Mouse (Mus musculus) liver, adult 2 months (tissue): ENCODE measurements around the gene Nfic. TPM values are rescaled to one million over a fixed set of nuclear protein-coding genes. Genes with fewer than 3 reads are reported as not detected.

Source experiments
- DNase-seq: peaks from one replicate; pipeline ENCODE4 v3.0.0-alpha.2; 2011; ENCODE audit warnings: low read depth, low spot score; ENCODE audit errors: extremely low read depth
- H3K27ac ChIP-seq: fragments of 200-500 bp; replicated peaks from 2 replicates; pipeline ENCODE4 v1.5.1; 2012; ENCODE audit warnings: low read depth, mild to moderate bottlenecking, control low read depth, inconsistent platforms, low read length; ENCODE audit not compliant: insufficient read depth
- H3K27me3 ChIP-seq: fragments of 200-500 bp; 2 replicates; pipeline ENCODE4 v1.6.1; 2012; ENCODE audit warnings: mild to moderate bottlenecking, moderate library complexity, low read length, inconsistent platforms; ENCODE audit not compliant: control insufficient read depth, insufficient read depth
- H3K36me3 ChIP-seq: fragments of 200-500 bp; 2 replicates; pipeline ENCODE4 v1.6.1; 2012; ENCODE audit warnings: low read length, inconsistent platforms; ENCODE audit not compliant: control insufficient read depth, insufficient read depth
- H3K4me1 ChIP-seq: fragments of 200-500 bp; 2 replicates; pipeline ENCODE4 v1.6.1; 2011; ENCODE audit warnings: low read length; ENCODE audit not compliant: control insufficient read depth, insufficient read depth
- H3K4me3 ChIP-seq: fragments of 200-500 bp; 2 replicates; pipeline ENCODE4 v1.5.1; 2011; ENCODE audit warnings: low read depth, mild to moderate bottlenecking, control low read depth, low read length, moderate library complexity; ENCODE audit not compliant: insufficient read depth
- H3K79me2 ChIP-seq: fragments of 200-500 bp; 2 replicates; pipeline ENCODE4 v1.6.1; 2012; ENCODE audit warnings: inconsistent platforms, mild to moderate bottlenecking, low read length, moderate library complexity; ENCODE audit not compliant: control insufficient read depth, insufficient read depth
- H3K9ac ChIP-seq: fragments of 200-500 bp; 2 replicates; pipeline ENCODE4 v1.6.1; 2012; ENCODE audit warnings: low read depth, mild to moderate bottlenecking, control low read depth, inconsistent platforms, low read length
- CTCF ChIP-seq: fragments of 200-500 bp; IDR thresholded peaks from 2 replicates; pipeline ENCODE4 v1.5.1; 2011; ENCODE audit warnings: low read depth, low read length, control low read depth
- POLR2A ChIP-seq: fragments of 200-500 bp; IDR thresholded peaks from 2 replicates; pipeline ENCODE4 v1.6.1; 2011; ENCODE audit warnings: low read length, control low read depth; ENCODE audit not compliant: insufficient read depth; ENCODE audit errors: extremely low read depth
- WGBS: fragments of 180-500 bp; shearing (Covaris S2); methylation state at CpG from one replicate; pipeline ENCODE4 v1.1.7; 2018; 5-methylcytosine and 5-hydroxymethylcytosine counted together
- polyA plus RNA-seq: library from polyadenylated mRNA; depleted of rRNA; stranded (reverse); fragments of >200 nt; gene quantifications from 2 replicates; pipeline ENCODE4 v1.2.3, GENCODE M21; 2012
- total RNA-seq: library from RNA; depleted of rRNA; stranded (reverse); fragments of >200 nt; gene quantifications from 2 replicates; pipeline ENCODE4 v1.2.3, GENCODE M21; 2014

The Nfic gene
- total and polyA plus RNA-seq, 2 experiments, result 7.4 to 32.8 TPM

DNA sequence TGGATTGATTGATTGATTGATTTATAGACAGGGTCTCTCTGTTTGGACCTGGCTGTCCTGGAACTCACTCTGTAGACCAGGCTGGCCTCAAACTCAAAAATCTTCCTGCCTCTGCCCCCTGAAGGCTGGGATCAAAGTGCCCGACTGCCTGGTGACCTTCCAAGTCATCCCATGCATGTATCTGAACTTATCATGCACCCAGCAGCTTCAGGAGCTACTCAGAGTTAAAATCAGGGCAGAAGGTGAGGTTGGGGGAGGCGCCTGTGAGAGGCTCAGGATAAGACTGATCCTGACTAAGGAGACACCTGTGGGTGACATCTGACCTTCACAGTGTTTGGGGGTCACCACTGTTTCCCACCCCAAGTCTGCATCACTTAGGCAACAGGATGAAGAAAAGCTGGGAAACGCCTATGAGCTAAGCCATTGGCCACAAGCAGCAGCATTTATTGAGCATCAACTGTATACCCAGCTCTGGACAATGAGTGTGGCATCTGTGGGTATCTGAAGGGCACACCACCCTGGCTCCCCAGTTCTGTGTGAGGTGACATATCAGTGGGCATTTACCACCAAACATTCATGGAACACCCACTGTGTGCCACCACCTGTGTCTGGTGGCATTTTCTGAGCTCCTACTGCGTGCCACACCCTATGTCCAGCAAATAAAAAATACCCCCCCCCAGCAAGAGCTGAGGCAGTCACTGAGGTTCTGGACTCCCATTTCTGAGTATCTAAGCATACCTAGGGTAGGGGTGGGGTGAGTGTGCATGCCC, 31.8 kb downstream of the Nfic start:
- peak overlapping the region; percentile 83 for H3K27ac ChIP-seq
- no peaks in the 10 kb centered on the region for H3K36me3 ChIP-seq
- DNase-seq, result no peak
- TF ChIP-seq POLR2A (no peak), CTCF (no peak)
- H3K4me1 ChIP-seq, result peaks cover 55% of the 10 kb centered on the region
- H3K4me3 ChIP-seq, result peak overlapping the region; percentile 84; the same call in 1 of the 2 replicates
- peaks cover 68% of the 10 kb centered on the region for H3K79me2 ChIP-seq
- peak overlapping the region; percentile 68 for H3K9ac ChIP-seq
- WGBS, result 62% methylated on average over 4 of the region's 4 CpGs
- H3K27me3 ChIP-seq, result no peaks in the 10 kb centered on the region

- no peak for DNase-seq
- H3K27ac ChIP-seq, result peak overlapping the region; percentile 80
Measured at GRCm38 (mm10) chr10:81422661-81423217, 32.7 kb downstream of the Nfic start.

DNA sequence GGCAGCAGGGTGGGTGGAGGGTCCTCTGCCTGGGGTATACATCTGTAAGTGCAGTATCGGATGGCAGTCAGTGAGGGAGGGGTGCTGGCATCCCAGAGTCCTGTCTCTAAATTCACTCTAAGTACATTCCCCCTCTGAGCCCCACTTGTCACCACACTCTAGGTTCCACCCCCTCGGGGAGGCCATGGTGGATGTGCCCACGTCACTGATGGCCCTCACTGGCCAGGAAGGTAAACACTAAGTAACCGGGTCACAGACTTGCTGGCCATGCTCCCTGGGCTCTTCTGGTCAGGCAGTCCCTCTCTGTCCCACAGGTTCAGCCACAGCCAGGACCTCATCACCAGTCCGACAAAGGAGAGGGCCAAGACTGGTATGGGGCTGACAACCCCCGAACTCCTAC, 33.2 kb downstream of the Nfic start:
- H3K27ac ChIP-seq, result peak overlapping the region; percentile 95
- peak overlapping the region; percentile 16; the same call in 1 of the 2 replicates for H3K4me3 ChIP-seq
- TF ChIP-seq POLR2A (no peak), CTCF (no peak)
- H3K9ac ChIP-seq, result peak overlapping the region; percentile 64
- H3K27me3 ChIP-seq, result no peaks in the 10 kb centered on the region
- peaks cover 65% of the 10 kb centered on the region for H3K4me1 ChIP-seq
- peak; percentile 94 for DNase-seq
- 17% methylated on average over 6 of the region's 6 CpGs for WGBS
- no peaks in the 10 kb centered on the region for H3K36me3 ChIP-seq
- peaks cover 67% of the 10 kb centered on the region for H3K79me2 ChIP-seq

More at GRCm38 (mm10) chr10:81422661-81423217, 32.7 kb downstream of the Nfic start:
- H3K36me3 ChIP-seq, result no peaks in the 10 kb centered on the region
- peak overlapping the region; percentile 60 for H3K9ac ChIP-seq
- no peaks in the 10 kb centered on the region for H3K27me3 ChIP-seq
- WGBS, result 73% methylated on average over 3 of the region's 3 CpGs
- H3K4me3 ChIP-seq, result no peak overlapping the region
- H3K4me1 ChIP-seq, result peaks cover 63% of the 10 kb centered on the region
- TF ChIP-seq POLR2A (no peak), CTCF (no peak)
- H3K79me2 ChIP-seq, result peaks cover 65% of the 10 kb centered on the region

- Histone ChIP-seq H3K36me3 (no peaks in the 10 kb centered on the region), H3K27me3 (no peaks in the 10 kb centered on the region), H3K4me1 (peaks cover 65% of the 10 kb centered on the region), H3K27ac (peak overlapping the region; percentile 95), H3K79me2 (peaks cover 69% of the 10 kb centered on the region), H3K9ac (peak overlapping the region; percentile 64), H3K4me3 (peak overlapping the region; percentile 16; the same call in 1 of the 2 replicates)
- 35% methylated on average over 5 of the region's 5 CpGs for WGBS
- peak; percentile 75 for DNase-seq
- TF ChIP-seq POLR2A (no peak), CTCF (no peak)
Measured at GRCm38 (mm10) chr10:81421797-81422100, 33.7 kb downstream of the Nfic start.

DNA sequence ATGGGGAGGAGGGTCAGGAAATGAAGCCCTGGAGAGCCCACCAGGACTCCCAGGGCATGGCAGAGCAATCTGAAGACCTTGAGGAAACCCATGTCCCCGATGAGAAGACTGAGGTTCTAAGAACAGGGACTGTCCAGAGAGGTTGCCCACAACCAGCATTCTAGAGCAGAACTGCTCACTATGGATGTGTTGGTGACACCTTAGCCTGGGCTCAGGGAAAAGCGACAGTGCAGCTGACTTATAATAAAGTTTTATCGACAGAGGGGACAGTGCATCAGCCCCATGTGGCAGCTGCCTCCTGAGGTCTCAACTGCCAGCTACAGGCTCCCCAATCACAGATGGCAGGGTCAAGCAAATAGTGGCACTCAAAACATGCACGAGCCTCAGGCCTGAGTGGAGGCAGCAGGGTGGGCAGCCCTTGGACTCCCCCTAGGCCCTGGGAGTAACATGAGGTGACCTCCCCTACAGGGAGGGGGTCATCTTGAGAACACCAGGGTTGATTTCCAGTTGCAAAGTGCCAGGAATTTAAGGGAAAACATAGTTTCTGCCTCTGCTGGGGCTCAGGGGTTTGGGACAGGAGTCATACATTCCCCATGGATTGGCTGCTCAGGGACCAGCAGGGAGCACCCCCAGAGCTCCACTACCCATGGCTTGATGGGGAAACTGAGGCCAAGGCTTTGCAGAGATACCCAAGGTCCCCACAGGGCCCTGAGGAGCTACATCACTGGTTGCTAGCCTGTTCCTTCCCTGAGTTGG, 34.2 kb downstream of the Nfic start:
- TF ChIP-seq POLR2A, result no peak
- no peak for TF ChIP-seq CTCF
- Histone ChIP-seq H3K27ac (peak overlapping the region; percentile 95), H3K4me1 (peaks cover 69% of the 10 kb centered on the region), H3K4me3 (no peak overlapping the region), H3K36me3 (no peaks in the 10 kb centered on the region), H3K79me2 (peaks cover 72% of the 10 kb centered on the region), H3K9ac (peak overlapping the region; percentile 64), H3K27me3 (no peaks in the 10 kb centered on the region)
- no peak for DNase-seq
- 50% methylated on average over 4 of the region's 4 CpGs for WGBS
